Mouse (Mus musculus) limb, embryonic 14.5 days (tissue): ENCODE data around the gene Fabp2. TPM values are rescaled to one million over a fixed set of nuclear protein-coding genes. Genes with fewer than 3 reads are reported as not detected.

ENCODE experiments used
- ATAC-seq: fragments of 200-750 bp; cut with Nextera tagmentation; 2 replicates; pipeline ENCODE4 v1.8.0; 2017; ENCODE audit warnings: low read depth, moderate number of reproducible peaks, moderate TSS enrichment; ENCODE audit not compliant: low FRiP score
- DNase-seq: peaks from one replicate; pipeline ENCODE4 v3.0.0-alpha.2; 2015; ENCODE audit warnings: low spot score
- H3K27ac ChIP-seq: fragments of 300-500 bp; sonication (generic); replicated peaks from 2 replicates; pipeline ENCODE4 v1.5.1; 2014; ENCODE audit warnings: low read depth, mild to moderate bottlenecking, low read length, moderate library complexity, mixed read lengths
- H3K27me3 ChIP-seq: fragments of 300-500 bp; sonication (generic); 2 replicates; pipeline ENCODE4 v1.6.1; 2014; ENCODE audit warnings: low read length, mixed read lengths; ENCODE audit not compliant: control insufficient read depth, insufficient read depth
- H3K36me3 ChIP-seq: fragments of 300-500 bp; sonication (generic); 2 replicates; pipeline ENCODE4 v1.6.1; 2014; ENCODE audit warnings: mild to moderate bottlenecking, low read length, moderate library complexity, mixed read lengths; ENCODE audit not compliant: control insufficient read depth, insufficient read depth
- H3K4me1 ChIP-seq: fragments of 300-500 bp; sonication (generic); 2 replicates; pipeline ENCODE4 v1.6.1; 2014; ENCODE audit warnings: antibody characterized with exemption, low read length, mixed read lengths; ENCODE audit not compliant: control insufficient read depth, insufficient read depth
- H3K4me2 ChIP-seq: fragments of 300-500 bp; sonication (generic); replicated peaks from 2 replicates; pipeline ENCODE4 v1.6.1; 2014; ENCODE audit warnings: low read depth, mild to moderate bottlenecking, low read length, moderate library complexity; ENCODE audit not compliant: severe bottlenecking
- H3K4me3 ChIP-seq: fragments of 300-500 bp; sonication (generic); replicated peaks from 2 replicates; pipeline ENCODE4 v1.5.1; 2014; ENCODE audit warnings: low read length
- H3K9ac ChIP-seq: fragments of 300-500 bp; sonication (generic); 2 replicates; pipeline ENCODE4 v1.6.1; 2014; ENCODE audit warnings: mild to moderate bottlenecking, low read depth, low read length, moderate library complexity; ENCODE audit not compliant: severe bottlenecking
- H3K9me3 ChIP-seq: fragments of 300-500 bp; sonication (generic); 2 replicates; pipeline ENCODE4 v1.6.1; 2016; ENCODE audit warnings: low read length; ENCODE audit not compliant: control insufficient read depth
- POLR2A ChIP-seq: fragments of 200-500 bp; IDR thresholded peaks from 2 replicates; pipeline ENCODE4 v1.8.0; 2012; ENCODE audit warnings: inconsistent platforms, mild to moderate bottlenecking, moderate library complexity, borderline replicate concordance; ENCODE audit not compliant: insufficient read depth, insufficient read length; ENCODE audit errors: extremely low read depth
- WGBS: fragments of 180-500 bp; shearing (Covaris S2); extraction: QIAGEN DNeasy Blood & Tissue Kit; methylation state at CpG from one replicate; pipeline ENCODE4 v1.1.7; 2014; 5-methylcytosine and 5-hydroxymethylcytosine counted together
- polyA plus RNA-seq, 2 experiments: library from polyadenylated mRNA; depleted of rRNA in 1 of 2; stranded (reverse) in 1 of 2; unstranded in 1 of 2; fragments of >200 nt; fragmentation: Nextera tagmentation in 1 of 2; extraction: Ambion mirVana in 1 of 2; gene quantifications; 2 replicates each; pipeline versions ENCODE4 v1.2.1 to v1.2.3; 2012 to 2014

Fabp2 gene
- not detected in 2 replicates for polyA plus RNA-seq (2012; rRNA removed)
- not detected in 2 replicates for polyA plus RNA-seq (2014; fragmentation: Nextera tagmentation; extraction: Ambion mirVana)

GRCm38 (mm10) chr3:122894772-122895171 lies at the start of gene Fabp2:
Gene Fabp2, plus strand, starts transcription at chr3:122895072.
- H3K9ac ChIP-seq: no peak within 1 kb of the TSS
- H3K9me3 ChIP-seq: no peaks in the 10 kb centered on the region
- ATAC-seq (no peak), DNase-seq (no peak)
- no peak within 1 kb of the TSS for H3K27ac ChIP-seq
- no peak within 1 kb of the TSS for H3K4me3 ChIP-seq
- TF ChIP-seq POLR2A: no peak
- H3K4me1 ChIP-seq: no peaks in the 10 kb centered on the region
- H3K4me2 ChIP-seq: no peak within 1 kb of the TSS
- WGBS: 79% methylated on average over 3 of the region's 3 CpGs
- no peaks in the 10 kb centered on the region for H3K27me3 ChIP-seq
- no peaks in the 10 kb centered on the region for H3K36me3 ChIP-seq

- H3K9ac ChIP-seq: no peak overlapping the region
- H3K9me3 ChIP-seq: 0 out of 2 replicates have a peak, but pooled peaks cover 4% of the 10 kb centered on the region
- no peak for TF ChIP-seq POLR2A
- no peak overlapping the region for H3K4me2 ChIP-seq
- peaks cover 2% of the 10 kb centered on the region; the same call in 1 of the 2 replicates for H3K4me1 ChIP-seq
- H3K27me3 ChIP-seq: no peaks in the 10 kb centered on the region
- WGBS: 52% methylated on average over 5 of the region's 5 CpGs
- peak overlapping the region; percentile 39; the same call in 1 of the 2 replicates for H3K27ac ChIP-seq
- ATAC-seq (no peak), DNase-seq (no peak)
- H3K4me3 ChIP-seq: no peak overlapping the region
- no peaks in the 10 kb centered on the region for H3K36me3 ChIP-seq
Measured at GRCm38 (mm10) chr3:122848410-122849034, 46.4 kb upstream of the Fabp2 start.

- ATAC-seq (no peak), DNase-seq (no peak)
- no peaks in the 10 kb centered on the region for H3K27me3 ChIP-seq
- no peak for TF ChIP-seq POLR2A
- H3K4me2 ChIP-seq: no peak overlapping the region
- peaks cover 7% of the 10 kb centered on the region for H3K4me1 ChIP-seq
- no peak overlapping the region for H3K4me3 ChIP-seq
- H3K27ac ChIP-seq: no peak overlapping the region
- H3K9ac ChIP-seq: no peak overlapping the region
- H3K36me3 ChIP-seq: no peaks in the 10 kb centered on the region
- 62% methylated on average over 11 of the region's 11 CpGs for WGBS
- H3K9me3 ChIP-seq: no peaks in the 10 kb centered on the region
Measured at GRCm38 (mm10) chr3:122855149-122855548, 39.7 kb upstream of the Fabp2 start.

GRCm38 (mm10) chr3:122859829-122860228 lies 35.0 kb upstream of the Fabp2 start:
- Histone ChIP-seq H3K4me1 (peaks cover 7% of the 10 kb centered on the region), H3K4me3 (no peak overlapping the region), H3K27ac (no peak overlapping the region), H3K9me3 (no peaks in the 10 kb centered on the region), H3K36me3 (no peaks in the 10 kb centered on the region), H3K27me3 (no peaks in the 10 kb centered on the region), H3K4me2 (no peak overlapping the region), H3K9ac (no peak overlapping the region)
- WGBS: 64% methylated on average over 2 of the region's 2 CpGs
- TF ChIP-seq POLR2A: no peak
- DNase-seq (no peak), ATAC-seq (no peak)

- no peaks in the 10 kb centered on the region for H3K27me3 ChIP-seq
- no peak overlapping the region for H3K27ac ChIP-seq
- H3K4me2 ChIP-seq: no peak overlapping the region
- H3K9ac ChIP-seq: no peak overlapping the region
- no peak for TF ChIP-seq POLR2A
- DNase-seq: no peak
- H3K36me3 ChIP-seq: no peaks in the 10 kb centered on the region
- H3K9me3 ChIP-seq: no peaks in the 10 kb centered on the region
- H3K4me1 ChIP-seq: peaks cover 7% of the 10 kb centered on the region
- no peak for ATAC-seq
- no peak overlapping the region for H3K4me3 ChIP-seq
- WGBS: 84% methylated on average over 12 of the region's 12 CpGs
Measured at GRCm38 (mm10) chr3:122860573-122861498, 34.0 kb upstream of the Fabp2 start.
